Mouse (Mus musculus) megakaryocyte progenitor cell, adult 5-6 weeks (primary cell): ENCODE data around the gene Ctnnbip1. TPM values are rescaled to one million over a fixed set of nuclear protein-coding genes. Genes with fewer than 3 reads are reported as not detected.
A peak's percentile ranks its signal among the peaks of the same experiment; 100 is the strongest.

Experiments
- ATAC-seq: replicated peaks from 2 replicates; pipeline ENCODE4 v1.8.0; 2016; ENCODE audit warnings: mild to moderate bottlenecking, moderate TSS enrichment, inconsistent platforms; ENCODE audit not compliant: poor library complexity
- total RNA-seq, 2 experiments: library from RNA; stranded (forward) in 1 of 2; stranded (reverse) in 1 of 2; fragments of 157-497, 149-512 nt in 1 of 2; fragments of 200-1000 nt in 1 of 2; gene quantifications; 2 replicates each; pipeline versions ENCODE4 v1.2.3 to v1.2.4; 2015 to 2017

The Ctnnbip1 gene
- total RNA-seq, 2 experiments from 2014 or later: 1.6 to 3.4 TPM

GRCm38 (mm10) chr4:149611376-149612044, 93.5 kb downstream of the Ctnnbip1 start:
- 0 out of 2 replicates have a peak, but pooled peaks have one; percentile 44 for ATAC-seq

GRCm38 (mm10) chr4:149613497-149613896, 95.5 kb downstream of the Ctnnbip1 start:
- ATAC-seq: peak; percentile 20; the same call in 1 of the 2 replicates

GRCm38 (mm10) chr4:149614869-149615268, 96.8 kb downstream of the Ctnnbip1 start:
- no peak for ATAC-seq

Other genes with a start within 250 kb of the Ctnnbip1 start
- gene Kif1b, start 210.5 kb upstream of the Ctnnbip1 start, total RNA-seq (2015): 18.6 and 21.5 TPM in 2 replicates
- 25.9 and 28.4 TPM in 2 replicates for gene Kif1b, start 210.5 kb upstream of the Ctnnbip1 start, total RNA-seq (2017)
- gene Ube4b, start 91.5 kb upstream of the Ctnnbip1 start, total RNA-seq (2015): 42.0 and 43.2 TPM in 2 replicates
- gene Ube4b, start 91.5 kb upstream of the Ctnnbip1 start, total RNA-seq (2017): 35.1 and 42.1 TPM in 2 replicates
- gene Rbp7, start 63.3 kb upstream of the Ctnnbip1 start, total RNA-seq (2015): not detected in 2 replicates
- not detected in 2 replicates for gene Rbp7, start 63.3 kb upstream of the Ctnnbip1 start, total RNA-seq (2017)
- not detected in 2 replicates for gene Tmem274, start 40.9 kb upstream of the Ctnnbip1 start, total RNA-seq (2015)
- not detected in 2 replicates for gene Tmem274, start 40.9 kb upstream of the Ctnnbip1 start, total RNA-seq (2017)
- 7.4 and 8.0 TPM in 2 replicates for gene Nmnat1, start 33.0 kb upstream of the Ctnnbip1 start, total RNA-seq (2015)
- 12.4 and 14.4 TPM in 2 replicates for gene Nmnat1, start 33.0 kb upstream of the Ctnnbip1 start, total RNA-seq (2017)
- 25.2 and 26.8 TPM in 2 replicates for gene Lzic, start 33.0 kb upstream of the Ctnnbip1 start, total RNA-seq (2015)
- 81.4 and 111 TPM in 2 replicates for gene Lzic, start 33.0 kb upstream of the Ctnnbip1 start, total RNA-seq (2017)
- gene Clstn1, start 68.2 kb downstream of the Ctnnbip1 start, total RNA-seq (2015): 2.2 and 4.0 TPM in 2 replicates
- 4.1 and 5.9 TPM in 2 replicates for gene Clstn1, start 68.2 kb downstream of the Ctnnbip1 start, total RNA-seq (2017)
- gene Pik3cd, start 184.3 kb downstream of the Ctnnbip1 start, total RNA-seq (2015): 32.2 and 33.0 TPM in 2 replicates
- 59.5 and 66.5 TPM in 2 replicates for gene Pik3cd, start 184.3 kb downstream of the Ctnnbip1 start, total RNA-seq (2017)
- 10.9 and 12.4 TPM in 2 replicates for gene Tmem201, start 219.8 kb downstream of the Ctnnbip1 start, total RNA-seq (2015)
- 8.5 and 8.8 TPM in 2 replicates for gene Tmem201, start 219.8 kb downstream of the Ctnnbip1 start, total RNA-seq (2017)